Mouse (Mus musculus) hindbrain, embryonic 15.5 days (tissue): ENCODE results near the gene Get4. TPM values are rescaled to one million over a fixed set of nuclear protein-coding genes. Genes with fewer than 3 reads are reported as not detected.
A peak's percentile ranks its signal among the peaks of the same experiment; 100 is the strongest.

Source experiments
- ATAC-seq: fragments of 200-750 bp; cut with Nextera tagmentation; 2 replicates; pipeline ENCODE4 v1.8.0; 2017; ENCODE audit warnings: low read depth, moderate number of reproducible peaks, moderate TSS enrichment; ENCODE audit not compliant: low FRiP score
- H3K27ac ChIP-seq: fragments of 300-500 bp; sonication (generic); replicated peaks from 2 replicates; pipeline ENCODE4 v1.5.1; 2015; ENCODE audit warnings: mild to moderate bottlenecking, inconsistent platforms
- H3K27me3 ChIP-seq: fragments of 300-500 bp; sonication (generic); 2 replicates; pipeline ENCODE4 v1.6.1; 2015; ENCODE audit warnings: control low read depth, inconsistent platforms
- H3K36me3 ChIP-seq: fragments of 300-500 bp; sonication (generic); 2 replicates; pipeline ENCODE4 v1.6.1; 2015; ENCODE audit warnings: control low read depth, inconsistent platforms
- H3K4me1 ChIP-seq: fragments of 300-500 bp; sonication (generic); replicated peaks from 2 replicates; pipeline ENCODE4 v1.6.1; 2015; ENCODE audit warnings: control low read depth, inconsistent platforms
- H3K4me2 ChIP-seq: fragments of 300-500 bp; sonication (generic); 2 replicates; pipeline ENCODE4 v1.6.1; 2015; ENCODE audit warnings: moderate library complexity, mild to moderate bottlenecking, inconsistent platforms
- H3K4me3 ChIP-seq: fragments of 300-500 bp; sonication (generic); 2 replicates; pipeline ENCODE4 v1.5.1; 2015; ENCODE audit warnings: mild to moderate bottlenecking, inconsistent platforms
- H3K9ac ChIP-seq: fragments of 300-500 bp; sonication (generic); 2 replicates; pipeline ENCODE4 v1.6.1; 2015; ENCODE audit warnings: inconsistent platforms
- H3K9me3 ChIP-seq: fragments of 300-500 bp; sonication (generic); 2 replicates; pipeline ENCODE4 v1.6.1; 2016; ENCODE audit warnings: control low read depth, inconsistent platforms
- WGBS: fragments of 180-500 bp; shearing (Covaris S2); methylation state at CpG from one replicate; pipeline ENCODE4 v1.1.7; 2015; 5-methylcytosine and 5-hydroxymethylcytosine counted together
- polyA plus RNA-seq: library from polyadenylated mRNA; unstranded; fragments of >200 nt; fragmentation: Nextera tagmentation; extraction: Ambion mirVana; gene quantifications from 2 replicates; pipeline ENCODE4 v1.2.1, GENCODE M21; 2015

The Get4 gene
- 123 and 126 TPM in 2 replicates for polyA plus RNA-seq

DNA sequence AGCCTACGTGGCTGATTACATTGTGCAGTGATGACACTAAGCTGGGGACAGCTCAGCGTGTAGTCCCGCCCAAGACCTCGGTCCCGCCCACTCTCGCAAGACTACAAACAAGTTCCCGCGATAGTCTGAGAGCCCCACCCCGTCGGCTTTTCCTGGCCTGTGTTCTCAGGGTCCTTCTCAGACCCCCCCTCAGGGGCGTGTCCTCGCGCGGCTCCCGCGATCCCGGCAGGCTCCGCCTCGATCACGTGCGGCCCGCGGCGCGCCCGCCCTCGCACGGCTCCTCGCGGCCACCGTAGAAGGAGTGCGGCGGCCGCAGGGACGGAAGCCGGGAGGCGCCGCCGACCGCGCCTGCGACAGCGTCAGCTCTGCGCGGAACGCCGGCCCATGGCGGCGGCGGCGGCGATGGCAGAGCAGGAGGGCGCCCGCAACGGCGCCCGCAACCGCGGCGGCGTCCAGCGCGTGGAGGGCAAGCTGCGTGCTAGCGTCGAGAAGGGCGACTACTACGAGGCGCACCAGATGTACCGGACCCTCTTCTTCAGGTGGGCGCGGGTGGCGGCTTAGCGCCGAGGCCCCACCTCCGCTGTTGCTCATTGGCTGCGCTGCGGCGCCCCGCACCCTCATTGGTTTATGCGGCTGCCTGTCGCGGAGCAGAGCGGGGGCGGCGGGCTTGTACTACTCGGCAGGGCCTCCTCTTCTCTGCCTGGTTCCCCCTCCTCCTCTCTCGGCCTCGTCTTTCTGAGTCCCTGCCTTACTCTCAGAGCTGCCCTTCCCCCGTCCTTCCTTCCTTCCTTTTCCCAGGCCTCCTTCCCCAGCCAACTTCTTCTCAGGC, at the start of gene Get4:
Gene Get4 (plus strand): TSS at position 244 of the 829 bp plus-strand sequence.
- Histone ChIP-seq H3K27ac (peak within 1 kb of the TSS; percentile 95), H3K27me3 (no peaks in the 10 kb centered on the region), H3K9ac (peak within 1 kb of the TSS; percentile 79), H3K36me3 (peaks cover 29% of the 10 kb centered on the region), H3K4me1 (peaks cover 38% of the 10 kb centered on the region), H3K9me3 (no peaks in the 10 kb centered on the region), H3K4me2 (peak within 1 kb of the TSS; percentile 82), H3K4me3 (peak within 1 kb of the TSS; percentile 79)
- WGBS, result under 1% methylated on average over 74 of the region's 90 CpGs
- ATAC-seq, result peak; percentile 94

DNA sequence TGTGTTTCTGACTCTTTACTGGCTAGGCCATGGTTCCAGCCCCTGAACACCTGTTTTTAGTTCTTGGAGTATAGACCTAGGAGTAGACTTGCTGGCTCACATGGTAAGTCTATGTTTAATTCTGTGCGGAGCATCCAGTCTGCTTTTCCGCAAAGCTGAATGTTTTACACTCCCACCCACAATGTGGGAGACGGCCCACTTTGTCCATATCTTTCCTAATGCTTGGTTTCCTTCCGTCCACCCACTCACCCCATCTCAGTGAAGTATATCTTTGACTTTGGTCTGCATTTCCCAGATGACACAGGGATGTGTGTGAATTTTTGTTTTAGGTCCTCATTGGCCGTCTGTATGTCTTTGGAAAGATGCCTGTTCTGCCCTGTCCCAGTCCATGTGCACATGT, 48.8 kb upstream of the Get4 start:
- Histone ChIP-seq H3K4me1 (peaks cover 38% of the 10 kb centered on the region), H3K36me3 (no peaks in the 10 kb centered on the region), H3K27ac (no peak overlapping the region), H3K4me3 (no peak overlapping the region), H3K9me3 (no peaks in the 10 kb centered on the region), H3K4me2 (no peak overlapping the region), H3K9ac (no peak overlapping the region), H3K27me3 (no peaks in the 10 kb centered on the region)
- ATAC-seq, result no peak
- 92% methylated on average over 5 of the region's 5 CpGs for WGBS

DNA sequence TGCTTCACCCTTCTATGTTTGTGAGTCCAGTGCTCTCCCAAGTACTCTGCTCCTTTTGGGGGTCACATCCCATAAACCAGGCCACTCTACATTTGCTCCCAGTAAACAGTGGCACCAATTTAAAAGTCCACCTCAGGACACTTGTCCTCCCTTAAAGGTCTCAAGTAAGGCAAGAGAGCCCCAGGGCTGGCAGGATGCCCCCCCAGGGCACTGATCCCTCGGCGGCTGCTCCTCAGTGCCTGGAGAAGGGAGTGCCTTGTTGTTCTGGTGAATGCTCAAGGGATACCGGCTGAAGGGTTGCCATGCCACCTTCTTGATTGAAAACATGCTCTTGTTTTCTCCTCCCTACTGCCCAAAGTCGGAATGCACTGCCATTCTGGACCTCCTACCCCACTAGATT, 46.0 kb upstream of the Get4 start:
- peaks cover 33% of the 10 kb centered on the region for H3K4me1 ChIP-seq
- no peak overlapping the region for H3K4me2 ChIP-seq
- H3K9ac ChIP-seq, result no peak overlapping the region
- H3K27me3 ChIP-seq, result no peaks in the 10 kb centered on the region
- H3K9me3 ChIP-seq, result no peaks in the 10 kb centered on the region
- no peaks in the 10 kb centered on the region for H3K36me3 ChIP-seq
- WGBS, result 62% methylated on average over 4 of the region's 4 CpGs
- no peak for ATAC-seq
- no peak overlapping the region for H3K27ac ChIP-seq
- no peak overlapping the region for H3K4me3 ChIP-seq

DNA sequence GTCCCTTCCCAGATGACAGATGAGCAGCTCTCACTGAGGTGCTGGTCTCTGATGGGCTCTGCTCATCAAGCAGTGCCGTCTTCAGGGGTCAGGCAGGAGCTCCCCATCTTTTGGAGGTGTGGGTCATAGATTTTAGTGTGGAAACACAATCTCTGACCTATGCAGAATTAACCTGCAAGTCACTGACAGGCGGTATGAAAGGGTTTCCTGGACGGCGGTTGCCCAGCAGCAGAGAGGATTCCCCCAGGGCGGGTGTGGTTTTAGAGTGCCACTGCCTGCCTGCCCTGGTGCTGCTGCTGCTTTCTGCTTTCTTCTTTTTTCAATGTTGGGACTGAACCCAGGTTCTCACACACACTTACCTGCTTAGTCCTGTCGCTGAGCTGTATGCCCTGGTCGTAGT, 45.6 kb upstream of the Get4 start:
- no peak overlapping the region for H3K9ac ChIP-seq
- H3K36me3 ChIP-seq, result no peaks in the 10 kb centered on the region
- no peak overlapping the region for H3K4me3 ChIP-seq
- WGBS, result 66% methylated on average over 7 of the region's 7 CpGs
- no peak for ATAC-seq
- H3K9me3 ChIP-seq, result no peaks in the 10 kb centered on the region
- H3K4me1 ChIP-seq, result peaks cover 30% of the 10 kb centered on the region
- no peak overlapping the region for H3K4me2 ChIP-seq
- no peaks in the 10 kb centered on the region for H3K27me3 ChIP-seq
- H3K27ac ChIP-seq, result no peak overlapping the region

DNA sequence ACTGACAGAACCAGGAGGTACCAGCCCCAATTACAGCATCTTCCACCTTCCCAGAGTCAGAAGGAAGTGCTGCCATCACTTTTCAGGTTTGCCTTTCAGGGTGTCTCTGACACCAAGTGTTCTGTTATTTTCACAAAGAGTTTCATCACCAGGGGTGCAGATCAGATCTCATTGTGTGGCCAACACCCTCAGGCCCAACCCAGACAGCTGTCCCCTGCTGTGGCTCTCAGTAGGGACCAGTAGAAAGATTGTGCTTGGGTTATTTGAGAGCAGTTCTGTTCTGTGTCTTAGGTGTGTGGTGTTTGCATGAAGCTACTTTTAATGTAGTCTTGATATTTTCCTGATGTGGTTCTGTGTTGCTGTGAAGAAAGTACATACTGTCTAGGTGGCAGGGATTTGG, 43.9 kb upstream of the Get4 start:
- no peaks in the 10 kb centered on the region for H3K9me3 ChIP-seq
- H3K4me2 ChIP-seq, result no peak overlapping the region
- H3K9ac ChIP-seq, result no peak overlapping the region

DNA sequence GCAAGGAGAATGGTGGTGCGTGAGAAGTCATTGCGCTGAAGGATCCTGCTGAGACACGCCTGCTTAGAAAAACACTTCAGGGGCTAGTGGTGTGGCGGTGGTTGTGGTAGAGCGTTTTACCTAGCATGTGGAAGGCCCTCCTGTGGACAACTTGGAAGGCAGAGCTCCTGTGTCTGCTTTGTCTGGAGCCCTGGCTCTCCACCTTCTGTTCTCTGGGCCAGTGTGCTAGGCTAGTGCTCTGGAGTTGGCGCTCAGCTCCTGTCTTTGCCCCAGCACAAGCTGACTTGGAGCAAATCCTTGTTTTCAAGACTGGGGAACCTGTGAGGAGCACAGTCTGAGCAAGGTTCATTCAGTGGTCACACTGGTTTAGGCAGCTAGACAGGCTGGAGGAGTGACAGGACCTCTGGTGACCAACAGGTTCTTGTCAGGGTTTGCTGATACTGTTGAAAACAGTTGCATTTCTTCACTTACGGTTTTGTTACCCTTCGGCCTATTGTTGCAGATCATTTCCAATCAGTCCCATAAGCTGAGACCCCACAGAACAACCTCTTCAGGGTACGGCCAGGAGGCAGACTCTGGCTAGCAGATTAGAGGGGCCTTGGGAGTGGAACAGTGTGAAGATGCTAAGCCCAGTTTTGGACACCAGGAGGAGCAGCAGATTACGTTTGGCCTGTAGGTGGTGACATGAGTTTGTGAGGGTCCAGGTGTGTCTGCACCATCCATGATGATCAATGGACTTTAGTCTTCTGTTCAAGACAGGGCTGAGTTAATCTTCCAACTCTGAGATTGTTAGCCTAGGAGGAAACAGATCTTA, 43.0 kb upstream of the Get4 start:
- H3K9ac ChIP-seq, result no peak overlapping the region
- H3K4me3 ChIP-seq, result no peak overlapping the region
- H3K36me3 ChIP-seq, result peaks cover 4% of the 10 kb centered on the region; the same call in 1 of the 2 replicates
- no peaks in the 10 kb centered on the region for H3K27me3 ChIP-seq
- no peak for ATAC-seq
- H3K27ac ChIP-seq, result no peak overlapping the region
- 91% methylated on average over 10 of the region's 10 CpGs for WGBS
- no peaks in the 10 kb centered on the region for H3K9me3 ChIP-seq
- no peak overlapping the region for H3K4me2 ChIP-seq
- peaks cover 19% of the 10 kb centered on the region; the same call in 1 of the 2 replicates for H3K4me1 ChIP-seq

More for the DNA sequence above, 43.9 kb upstream of the Get4 start:
- Histone ChIP-seq H3K36me3 (peaks cover 4% of the 10 kb centered on the region; the same call in 1 of the 2 replicates), H3K4me3 (no peak overlapping the region), H3K4me1 (peaks cover 19% of the 10 kb centered on the region), H3K27me3 (no peaks in the 10 kb centered on the region), H3K27ac (no peak overlapping the region)
- no peak for ATAC-seq

DNA sequence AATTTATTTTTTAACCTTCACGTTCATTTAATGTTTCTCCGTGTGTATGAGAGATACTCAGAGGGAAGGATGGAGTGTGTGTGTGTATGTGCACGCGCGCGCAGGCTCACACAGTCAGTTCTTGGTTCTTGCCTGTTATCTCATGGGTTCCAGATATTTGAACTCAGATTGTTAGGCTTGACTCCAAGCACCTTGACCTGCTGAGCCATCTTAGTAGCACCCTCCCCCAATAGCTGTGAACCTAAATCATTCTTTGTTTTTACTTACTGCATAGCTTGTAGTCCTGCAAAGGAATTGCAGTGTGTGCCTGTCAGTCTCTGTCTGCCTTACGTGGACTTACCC, 42.5 kb upstream of the Get4 start:
- Histone ChIP-seq H3K36me3 (peaks cover 4% of the 10 kb centered on the region; the same call in 1 of the 2 replicates), H3K9ac (no peak overlapping the region), H3K9me3 (no peaks in the 10 kb centered on the region), H3K27ac (no peak overlapping the region), H3K27me3 (no peaks in the 10 kb centered on the region), H3K4me2 (no peak overlapping the region), H3K4me3 (no peak overlapping the region), H3K4me1 (peaks cover 18% of the 10 kb centered on the region; the same call in 1 of the 2 replicates)
- ATAC-seq, result no peak
- WGBS, result 94% methylated on average over 7 of the region's 7 CpGs

DNA sequence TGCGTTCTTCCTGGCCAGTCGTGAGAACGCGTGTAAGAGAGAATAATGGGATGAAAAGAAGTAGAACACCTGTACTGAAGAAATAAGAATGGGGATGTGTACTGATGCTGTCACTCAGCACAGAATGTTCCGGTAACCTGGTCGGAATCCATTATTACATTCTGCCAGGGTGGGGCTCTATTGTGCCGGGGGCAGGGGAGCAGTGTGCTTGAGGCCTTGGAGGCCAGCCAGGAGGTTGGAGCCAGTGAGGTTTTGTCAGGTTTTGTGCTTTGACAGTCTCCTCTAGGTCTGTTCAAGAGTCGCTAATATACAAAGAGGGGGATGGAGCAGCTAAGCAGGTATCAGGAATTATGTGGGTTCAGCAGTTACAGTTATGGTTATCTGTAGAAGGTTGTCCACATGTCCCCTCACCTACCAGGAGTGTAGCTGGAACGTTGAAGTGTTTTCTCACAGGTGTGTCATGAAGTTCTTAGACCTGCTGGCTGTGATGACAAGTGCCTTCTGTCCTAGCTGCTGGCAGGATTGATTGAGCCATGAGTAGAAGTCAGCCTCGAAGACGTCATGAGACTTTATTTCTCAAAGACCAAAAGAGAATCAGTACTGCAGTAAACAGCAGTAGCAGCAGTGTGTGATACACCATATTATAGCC, 40.3 kb upstream of the Get4 start:
- WGBS, result 91% methylated on average over 11 of the region's 11 CpGs
- Histone ChIP-seq H3K4me1 (no peaks in the 10 kb centered on the region), H3K27ac (no peak overlapping the region)

DNA sequence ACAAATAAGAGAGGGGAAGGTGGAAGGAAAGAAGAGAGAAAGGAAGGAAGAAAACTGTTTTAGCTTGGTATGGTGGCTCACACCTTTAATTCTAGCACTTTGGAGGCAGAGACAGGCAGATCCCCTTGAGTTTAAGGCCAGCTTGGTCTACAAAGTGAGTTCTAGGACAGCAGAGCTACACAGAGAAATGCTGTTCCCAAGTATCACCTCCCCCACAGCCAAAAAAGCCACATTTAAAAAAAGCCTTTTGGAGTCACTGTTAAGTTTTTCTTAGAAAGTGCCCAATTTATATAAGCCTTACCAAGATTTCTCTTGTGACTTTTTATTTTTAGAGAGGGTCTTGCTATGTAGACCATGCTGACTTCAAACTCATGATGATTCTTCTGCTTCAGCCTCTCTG, 37.8 kb upstream of the Get4 start:
- no peak overlapping the region for H3K4me2 ChIP-seq
- H3K36me3 ChIP-seq, result peaks cover 16% of the 10 kb centered on the region
- no peaks in the 10 kb centered on the region for H3K4me1 ChIP-seq
- no peaks in the 10 kb centered on the region for H3K27me3 ChIP-seq
- H3K9me3 ChIP-seq, result no peaks in the 10 kb centered on the region
- H3K9ac ChIP-seq, result no peak overlapping the region
- H3K27ac ChIP-seq, result no peak overlapping the region
- H3K4me3 ChIP-seq, result no peak overlapping the region
- no peak for ATAC-seq

More for the DNA sequence above, 40.3 kb upstream of the Get4 start:
- Histone ChIP-seq H3K9me3 (no peaks in the 10 kb centered on the region), H3K9ac (no peak overlapping the region), H3K36me3 (peaks cover 14% of the 10 kb centered on the region), H3K4me2 (no peak overlapping the region), H3K27me3 (no peaks in the 10 kb centered on the region), H3K4me3 (no peak overlapping the region)
- no peak for ATAC-seq

DNA sequence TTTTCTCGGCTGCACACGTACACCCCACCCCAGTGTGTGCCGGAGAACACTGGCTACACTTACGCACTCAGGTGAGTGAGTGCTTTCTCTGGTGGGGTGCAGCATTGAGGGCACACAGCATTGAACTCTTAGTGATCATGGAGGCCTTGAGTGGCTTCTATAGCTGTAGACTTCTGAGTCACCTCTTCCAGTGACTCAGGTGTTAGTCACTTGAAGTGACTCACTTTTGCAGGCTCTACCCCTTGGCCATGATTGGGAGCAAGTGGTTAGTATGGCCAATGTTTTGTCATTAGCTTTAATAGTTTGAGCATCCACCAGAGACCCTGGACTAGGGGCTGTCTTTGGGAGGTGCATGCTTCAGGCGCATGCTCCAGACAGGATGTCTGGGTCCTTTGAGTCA, 36.9 kb upstream of the Get4 start:
- H3K4me3 ChIP-seq, result no peak overlapping the region
- H3K4me2 ChIP-seq, result no peak overlapping the region
- no peak overlapping the region for H3K9ac ChIP-seq
- H3K27ac ChIP-seq, result no peak overlapping the region
- no peaks in the 10 kb centered on the region for H3K27me3 ChIP-seq
- H3K36me3 ChIP-seq, result peaks cover 22% of the 10 kb centered on the region
- H3K9me3 ChIP-seq, result no peaks in the 10 kb centered on the region
- no peak for ATAC-seq
- 91% methylated on average over 5 of the region's 5 CpGs for WGBS
- H3K4me1 ChIP-seq, result no peaks in the 10 kb centered on the region

DNA sequence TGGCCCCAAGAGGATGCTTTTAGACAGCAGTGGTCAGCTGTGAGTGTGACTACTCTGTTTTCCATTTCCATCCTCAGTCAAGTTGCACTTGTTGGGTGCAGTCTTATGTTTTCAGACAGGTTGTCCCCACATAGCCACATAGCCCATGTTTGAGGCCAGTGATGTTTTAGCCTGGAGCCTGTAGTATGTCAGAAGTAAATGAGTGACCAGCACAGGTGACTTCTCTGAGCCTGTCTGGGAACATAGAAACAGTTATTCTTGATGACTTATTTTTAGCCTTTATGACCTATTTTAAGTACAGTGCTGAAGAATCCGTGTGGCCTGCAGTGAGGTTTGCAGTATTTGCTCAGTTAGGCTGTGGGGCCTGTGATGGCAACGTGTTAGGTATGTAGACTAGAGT, 36.0 kb upstream of the Get4 start:
- H3K27me3 ChIP-seq, result no peaks in the 10 kb centered on the region
- ATAC-seq, result no peak
- H3K4me3 ChIP-seq, result no peak overlapping the region
- no peak overlapping the region for H3K27ac ChIP-seq
- H3K36me3 ChIP-seq, result peaks cover 23% of the 10 kb centered on the region
- no peak overlapping the region for H3K9ac ChIP-seq
- H3K9me3 ChIP-seq, result no peaks in the 10 kb centered on the region
- H3K4me2 ChIP-seq, result no peak overlapping the region
- H3K4me1 ChIP-seq, result no peaks in the 10 kb centered on the region
- WGBS, result 97% methylated on average over 2 of the region's 2 CpGs

DNA sequence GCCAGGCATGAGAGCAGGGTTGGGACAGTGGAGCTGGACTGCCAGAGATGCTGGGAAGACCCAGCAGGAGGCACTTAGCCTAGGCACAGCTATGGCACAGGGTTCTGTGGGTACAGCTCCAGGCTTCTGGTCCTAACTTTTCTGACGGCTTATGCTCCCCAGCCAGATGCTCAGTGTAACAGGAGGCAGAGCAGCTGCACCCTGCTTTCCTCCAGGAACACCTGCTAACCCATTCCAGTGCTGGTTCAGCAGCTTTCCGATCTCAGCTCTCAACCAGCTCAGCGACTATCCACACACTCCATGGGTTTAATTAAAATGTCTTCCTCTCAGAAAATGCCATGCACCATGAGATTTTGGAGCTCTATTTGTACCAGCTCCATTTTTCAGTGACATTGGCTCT, 35.4 kb upstream of the Get4 start:
- WGBS, result 90% methylated on average over 3 of the region's 3 CpGs
- H3K4me1 ChIP-seq, result no peaks in the 10 kb centered on the region
- no peak overlapping the region for H3K27ac ChIP-seq
- H3K9ac ChIP-seq, result no peak overlapping the region
- no peak for ATAC-seq
- H3K9me3 ChIP-seq, result no peaks in the 10 kb centered on the region
- no peaks in the 10 kb centered on the region for H3K27me3 ChIP-seq
- no peak overlapping the region for H3K4me2 ChIP-seq
- H3K36me3 ChIP-seq, result peaks cover 29% of the 10 kb centered on the region
- H3K4me3 ChIP-seq, result no peak overlapping the region
